Mouse (Mus musculus) liver, adult 2 months (tissue): ENCODE data around the gene Ppp1r1b.

ENCODE experiments used
- CTCF ChIP-seq: fragments of 200-500 bp; IDR thresholded peaks from 2 replicates; pipeline ENCODE4 v1.5.1; 2011; ENCODE audit warnings: low read depth, low read length, control low read depth
- POLR2A ChIP-seq: fragments of 200-500 bp; IDR thresholded peaks from 2 replicates; pipeline ENCODE4 v1.6.1; 2011; ENCODE audit warnings: low read length, control low read depth; ENCODE audit not compliant: insufficient read depth; ENCODE audit errors: extremely low read depth

DNA sequence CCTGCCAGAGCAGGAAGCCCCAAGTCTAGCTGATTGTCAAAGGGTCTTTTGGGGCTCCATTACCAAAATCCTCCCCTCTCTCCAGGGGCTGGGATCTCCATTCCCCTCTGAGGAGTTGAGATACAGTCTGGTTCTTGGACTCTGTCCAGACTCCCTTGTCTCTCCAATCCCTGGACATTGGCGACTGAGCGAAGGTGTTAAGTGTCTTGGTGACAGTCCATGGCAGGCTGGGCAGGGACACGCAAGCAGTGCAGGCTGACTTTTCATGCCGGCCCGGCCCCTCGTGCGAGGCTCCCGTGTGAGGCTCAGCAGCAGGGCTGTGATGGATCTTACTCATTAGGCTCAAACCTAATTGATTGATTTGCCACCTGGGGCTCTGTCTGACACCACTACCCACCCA, 26.1 kb downstream of the Ppp1r1b start:
- TF ChIP-seq POLR2A (no peak), CTCF (no peak)
